Mouse (Mus musculus) left cerebral cortex, postnatal 10 days (tissue): ENCODE data around the gene Elavl4. TPM values are rescaled to one million over a fixed set of nuclear protein-coding genes. Genes with fewer than 3 reads are reported as not detected.

Experiments
- DNase-seq, 2 experiments: peaks; one replicate each; pipeline ENCODE4 v3.0.0; 2021 to 2022; ENCODE audit warnings: low spot score in 2 of 2, mixed read lengths in 1 of 2; ENCODE audit errors: extremely low spot score in 1 of 2
- intact Hi-C: fragments of 180-260 bp; cut with DNase I; formaldehyde crosslinking; loops from one replicate; pipeline ENCODE4 v1.15.1; 2025
- total RNA-seq, 2 experiments: library from RNA; stranded (reverse); gene quantifications; 2 replicates each; pipeline ENCODE4 v1.2.3; 2021

Elavl4 gene
- total RNA-seq, 2 experiments from 2014 or later = 112 to 118 TPM

DNA sequence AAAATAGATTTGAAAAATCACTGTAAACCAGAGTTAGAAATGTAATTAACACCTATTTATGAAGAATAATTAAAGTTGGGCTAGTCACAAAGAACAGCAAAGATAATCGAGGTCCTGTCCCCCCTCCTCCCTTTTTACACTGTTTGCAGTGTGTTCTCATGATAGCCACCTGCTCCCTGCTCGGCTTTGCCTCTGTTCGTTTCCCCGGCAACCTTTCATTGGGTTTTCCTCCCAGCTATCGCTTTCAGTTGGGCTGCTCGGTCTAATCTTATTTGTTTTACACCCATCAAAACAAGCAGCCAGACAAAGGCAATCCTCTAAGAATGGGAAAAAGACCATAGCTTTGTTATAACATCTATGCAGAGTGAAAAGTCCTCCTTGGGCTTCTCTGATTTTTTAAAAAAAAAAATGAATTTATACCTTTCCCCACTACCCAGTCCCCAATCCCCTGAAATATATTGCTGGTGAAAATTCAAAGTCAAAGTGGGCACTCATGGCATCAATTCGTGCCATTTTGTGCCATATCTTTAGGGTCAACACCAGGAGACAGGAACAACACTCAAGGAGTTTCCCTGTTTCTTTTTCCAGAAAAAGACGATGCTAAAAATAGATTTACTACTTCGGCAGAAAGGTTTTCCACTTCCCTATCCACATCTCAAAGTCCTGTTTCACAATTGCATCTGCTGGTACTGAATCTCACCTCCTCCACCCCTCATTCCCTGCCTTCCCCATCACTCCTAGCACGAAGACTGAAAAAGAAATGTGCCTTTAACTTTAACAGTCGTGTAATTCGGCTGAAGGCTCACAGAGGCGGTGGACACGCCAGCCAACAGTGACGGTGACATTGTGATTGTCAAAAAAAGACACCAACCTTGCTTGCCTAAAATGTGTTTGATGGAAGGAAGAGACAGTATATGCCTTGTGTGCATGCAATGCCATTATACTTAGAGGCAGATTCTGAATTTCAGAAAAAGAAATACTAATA is 66.1 kb downstream of the Elavl4 start:
- DNase-seq = peak; percentile 32 to 66
- intact Hi-C loops = loop anchor here (5.0 to 10.0 kb wide), 3 partner anchors 153 to 303 kb away; no protein-coding TSS in a partner anchor

DNA sequence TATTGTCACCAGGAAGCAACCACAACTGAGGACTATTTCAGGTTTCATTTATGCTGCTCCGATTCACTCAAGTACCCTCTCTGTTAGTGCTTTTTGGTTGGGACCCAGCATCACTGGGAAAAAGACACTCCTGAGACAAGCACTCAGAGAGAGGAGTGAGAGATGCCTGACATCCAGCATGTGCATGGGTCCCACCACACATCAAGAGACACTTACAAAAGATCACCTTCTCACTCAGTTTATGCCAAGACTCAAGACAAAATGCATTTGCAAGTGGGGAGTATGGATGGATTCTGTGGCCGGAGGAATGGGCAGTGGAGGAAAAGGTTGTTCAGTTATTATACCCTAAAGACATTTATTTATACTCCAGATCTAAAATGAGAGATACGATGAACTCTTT is 67.3 kb downstream of the Elavl4 start:
- intact Hi-C loops = loop anchor here (10.0 kb wide), 1 partner anchor 230 kb away; no protein-coding TSS in a partner anchor
- no peak for DNase-seq

DNA sequence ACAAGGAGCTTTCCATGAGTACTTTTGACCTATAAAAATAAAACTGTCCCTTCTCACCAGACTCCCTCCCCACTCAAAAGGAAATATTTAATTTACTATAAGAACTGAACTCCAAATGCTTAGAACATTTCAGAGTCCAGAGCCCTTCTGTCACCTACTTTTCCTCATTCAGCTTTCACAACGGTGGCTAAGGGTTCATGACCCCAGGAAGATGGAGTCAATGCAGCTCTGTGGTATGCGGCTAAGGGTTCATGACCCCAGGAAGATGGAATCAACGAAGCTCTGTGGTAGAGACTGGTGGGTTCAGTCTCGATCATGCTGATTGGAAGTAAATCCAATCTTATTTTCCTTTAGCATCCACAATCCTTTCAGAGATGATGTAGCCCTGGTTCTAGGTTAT is 81.7 kb downstream of the Elavl4 start:
- intact Hi-C loops = no loop called here

DNA sequence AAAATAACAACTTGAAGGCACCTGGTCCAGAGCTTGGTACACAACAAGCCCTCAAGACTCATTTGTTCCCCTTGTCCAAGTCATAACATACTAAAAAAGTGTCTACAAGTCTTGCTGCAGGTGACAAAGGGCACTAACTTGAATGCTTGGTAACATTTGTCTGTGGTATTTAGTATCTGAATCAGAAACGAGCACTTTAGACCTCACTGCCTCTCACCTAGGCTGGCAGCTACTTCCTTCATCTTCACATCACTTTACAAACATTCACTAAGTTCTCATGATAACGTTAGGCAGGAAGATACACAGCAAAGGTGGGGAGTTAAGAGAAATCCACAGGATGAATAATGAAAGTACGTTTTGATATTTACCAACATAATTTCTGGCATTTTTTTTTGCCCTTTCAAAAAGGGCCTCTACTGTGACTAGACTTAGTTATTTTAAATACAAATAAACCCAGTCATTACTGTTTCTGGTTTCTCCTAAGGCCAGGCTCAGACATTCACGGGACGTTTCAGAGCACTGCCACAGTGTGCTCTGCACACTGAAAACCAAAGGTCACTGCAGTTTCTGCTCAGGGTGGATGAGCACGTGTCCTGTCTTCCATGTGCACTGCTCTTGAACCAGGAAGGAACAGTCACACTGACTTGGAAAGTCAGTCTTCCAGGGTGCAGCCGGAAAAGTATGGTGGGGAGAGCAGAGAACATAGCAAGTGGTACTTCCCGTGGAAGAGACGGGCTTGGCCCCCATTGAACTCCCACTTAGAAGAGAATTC is 84.7 kb downstream of the Elavl4 start:
- intact Hi-C loops = no loop called here
- DNase-seq = no peak

More for the DNA sequence above, 81.7 kb downstream of the Elavl4 start:
- DNase-seq = no peak

DNA sequence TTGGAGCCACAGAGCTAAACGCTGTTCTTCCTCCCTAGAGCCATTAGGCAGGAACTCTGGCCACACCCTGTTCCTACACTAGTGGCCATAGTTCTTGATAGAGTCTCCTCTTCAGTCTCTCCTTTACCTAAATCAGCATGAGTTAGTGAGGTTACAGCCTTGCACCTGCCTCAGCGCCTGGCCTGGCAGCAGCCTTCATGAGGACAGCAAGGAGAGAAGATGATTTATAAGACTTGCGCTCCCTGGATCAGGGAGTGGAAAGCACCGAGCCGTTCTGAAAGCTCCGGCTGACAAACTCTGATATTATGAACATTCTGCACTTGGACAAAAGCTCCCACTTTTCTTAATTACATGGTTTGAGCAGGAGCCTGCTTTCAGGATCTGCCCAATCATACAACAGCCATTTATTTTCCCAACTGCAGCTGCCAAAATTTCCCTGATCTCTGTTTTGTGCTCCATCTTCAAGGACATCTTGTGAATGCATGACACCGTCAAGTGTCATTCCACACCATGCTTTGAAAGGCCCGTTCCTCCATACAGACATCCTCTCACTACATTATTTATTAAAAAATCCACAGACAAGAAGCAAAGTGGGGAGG is 87.3 kb downstream of the Elavl4 start:
- no peak for DNase-seq
- intact Hi-C loops = no loop called here

DNA sequence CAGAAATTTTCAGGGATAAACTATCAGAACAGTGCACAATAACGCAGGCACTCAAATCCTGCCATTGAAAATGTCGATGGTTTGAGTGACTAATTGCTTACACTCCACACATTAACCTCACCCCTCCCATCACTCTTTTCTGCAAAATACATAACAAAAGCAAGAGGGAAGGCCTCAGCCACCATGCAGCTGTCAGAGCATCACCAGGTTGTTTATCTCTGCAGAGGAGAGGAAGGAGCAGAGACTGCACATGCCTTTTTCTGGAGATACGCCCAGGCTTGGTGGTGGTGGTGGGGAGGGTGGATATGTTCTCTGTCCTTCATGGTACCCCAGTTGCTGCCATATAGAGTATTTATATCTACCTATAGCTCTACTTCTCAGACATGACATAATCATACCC is 94.3 kb downstream of the Elavl4 start:
- intact Hi-C loops = no loop called here
- no peak for DNase-seq

DNA sequence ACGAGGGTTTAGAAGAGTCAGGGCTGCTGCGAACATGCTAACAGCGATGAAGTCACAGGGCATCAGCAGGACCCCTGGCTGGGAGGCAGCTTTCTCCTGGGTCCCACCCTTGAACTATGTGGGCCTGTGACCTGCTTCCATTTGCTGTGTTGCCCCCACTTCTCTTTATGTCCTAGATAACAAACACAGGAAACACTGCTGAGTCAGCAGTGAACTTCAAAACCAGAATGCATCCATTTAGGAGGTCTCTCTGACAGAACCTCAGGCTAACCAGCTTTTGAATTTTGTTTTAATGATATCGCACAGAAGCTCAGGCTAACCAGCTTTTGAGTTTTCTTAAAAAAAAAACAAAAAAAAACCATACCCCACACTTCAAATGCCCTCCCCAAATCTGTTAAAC is 96.1 kb downstream of the Elavl4 start:
- no peak for DNase-seq
- intact Hi-C loops = no loop called here

DNA sequence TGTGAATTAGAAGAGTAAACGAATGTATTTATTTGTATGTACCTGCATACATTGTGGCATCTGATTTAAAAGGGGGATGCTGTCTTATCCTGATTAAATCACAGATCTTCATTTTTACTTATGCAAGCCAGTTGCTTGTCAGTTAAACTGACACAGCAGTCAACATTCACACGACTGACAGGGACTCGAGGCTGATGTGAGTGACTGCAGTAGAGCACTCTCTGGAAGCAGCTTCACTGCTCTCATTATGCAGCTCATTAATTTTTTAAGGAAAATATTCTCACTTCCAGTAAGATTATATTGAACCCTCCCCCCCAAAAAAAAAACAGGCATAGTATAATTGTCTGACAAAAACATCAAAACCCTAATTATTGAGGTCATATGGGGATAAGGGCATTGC is 101.7 kb downstream of the Elavl4 start:
- intact Hi-C loops = no loop called here
- no peak for DNase-seq

DNA sequence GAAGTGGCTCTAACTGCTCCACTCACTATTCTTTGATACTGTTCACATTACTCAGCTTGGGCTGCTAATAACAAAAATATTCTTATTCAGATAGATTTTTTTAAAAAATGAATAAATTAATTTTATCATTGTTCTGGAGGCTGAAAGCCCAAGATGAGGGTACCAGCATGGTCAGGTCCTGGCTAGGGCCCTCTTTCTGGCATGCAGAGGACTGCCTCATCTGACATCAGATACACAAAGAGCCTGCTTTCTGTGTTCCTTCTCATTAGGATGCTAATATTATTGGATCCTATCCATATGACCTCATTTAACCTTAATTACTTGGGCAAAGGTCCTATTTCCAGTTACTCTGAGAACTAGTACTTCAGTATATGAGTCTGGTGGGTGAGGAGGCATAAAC is 108.8 kb downstream of the Elavl4 start:
- DNase-seq = no peak
- intact Hi-C loops = no loop called here

DNA sequence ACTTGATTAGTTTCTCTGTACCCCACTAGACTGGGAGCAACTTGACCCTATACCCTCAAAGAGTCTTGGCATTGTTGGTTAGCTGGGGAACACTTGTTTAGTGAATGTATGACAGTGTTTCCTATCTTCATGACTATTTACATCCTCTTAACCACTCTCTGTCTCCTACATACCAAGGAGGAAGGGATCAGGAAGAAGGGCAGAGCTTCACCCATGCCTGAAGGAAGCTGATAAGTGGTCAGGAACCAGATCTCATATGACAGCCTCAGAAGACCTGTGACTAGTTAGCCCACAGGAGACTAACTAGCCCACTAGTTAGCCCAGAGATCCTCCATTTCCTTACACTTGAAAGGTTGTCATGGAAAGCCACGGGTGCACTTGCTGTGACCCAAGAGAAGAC is 117.2 kb downstream of the Elavl4 start:
- no peak for DNase-seq
- intact Hi-C loops = no loop called here

DNA sequence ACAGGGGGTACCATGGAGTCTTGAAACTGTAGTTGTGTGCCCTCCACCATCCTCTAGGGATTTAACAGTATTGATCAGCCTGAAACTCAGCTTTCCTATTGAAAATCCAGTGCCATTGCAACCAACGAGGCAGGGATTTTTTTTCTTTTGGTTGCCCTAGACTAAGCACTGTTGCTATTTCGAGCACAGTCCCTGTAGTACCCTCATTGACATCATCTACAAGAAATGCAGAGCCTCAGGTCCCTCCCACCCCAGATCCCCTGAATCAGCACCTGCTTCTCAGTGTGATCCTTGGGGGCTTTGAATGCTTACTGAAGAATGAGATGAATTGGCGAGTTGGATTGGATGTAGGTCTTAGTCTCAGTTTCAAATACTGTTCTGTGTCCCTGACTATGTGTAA is 119.4 kb downstream of the Elavl4 start:
- intact Hi-C loops = no loop called here

DNA sequence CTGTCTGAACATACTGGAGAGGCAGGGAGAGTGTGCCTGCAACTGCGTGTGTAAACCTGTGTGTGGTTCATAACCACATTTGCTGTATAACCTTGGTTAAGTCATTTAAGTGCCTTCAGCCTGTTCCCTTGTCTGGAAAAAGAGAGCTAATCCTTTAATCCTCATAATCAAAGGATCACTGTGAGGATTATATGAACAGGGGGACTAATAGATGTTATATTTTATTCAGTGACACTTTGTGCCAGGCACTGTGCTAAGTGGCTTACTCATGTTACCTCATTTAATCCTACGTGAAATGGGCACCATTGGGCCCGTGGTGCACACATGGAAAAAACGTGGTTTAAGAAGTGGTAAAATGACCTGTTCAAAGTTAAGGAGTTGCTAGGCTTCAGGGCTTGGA is 119.9 kb downstream of the Elavl4 start:
- DNase-seq = no peak
- intact Hi-C loops = no loop called here

More for the DNA sequence above, 119.4 kb downstream of the Elavl4 start:
- DNase-seq = no peak

DNA sequence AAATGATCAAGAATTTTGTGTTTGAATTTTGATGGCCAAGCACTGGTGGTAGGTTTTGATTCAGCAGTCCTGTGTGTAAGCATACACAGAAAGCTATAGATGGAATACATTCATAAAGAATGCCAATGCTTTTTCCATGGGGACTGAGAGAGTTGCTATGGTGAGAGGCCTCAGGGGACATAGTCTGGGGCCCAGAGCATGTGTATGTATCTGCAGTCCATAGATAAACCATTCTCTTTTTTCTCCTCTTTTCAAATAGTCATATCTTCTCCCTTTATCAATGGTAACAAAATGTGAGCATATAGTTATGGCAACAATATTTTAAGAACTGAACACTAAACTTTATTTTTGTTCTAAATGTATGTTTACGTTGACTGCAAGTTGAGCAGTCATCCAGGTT is 122.1 kb downstream of the Elavl4 start:
- intact Hi-C loops = no loop called here
- no peak for DNase-seq

DNA sequence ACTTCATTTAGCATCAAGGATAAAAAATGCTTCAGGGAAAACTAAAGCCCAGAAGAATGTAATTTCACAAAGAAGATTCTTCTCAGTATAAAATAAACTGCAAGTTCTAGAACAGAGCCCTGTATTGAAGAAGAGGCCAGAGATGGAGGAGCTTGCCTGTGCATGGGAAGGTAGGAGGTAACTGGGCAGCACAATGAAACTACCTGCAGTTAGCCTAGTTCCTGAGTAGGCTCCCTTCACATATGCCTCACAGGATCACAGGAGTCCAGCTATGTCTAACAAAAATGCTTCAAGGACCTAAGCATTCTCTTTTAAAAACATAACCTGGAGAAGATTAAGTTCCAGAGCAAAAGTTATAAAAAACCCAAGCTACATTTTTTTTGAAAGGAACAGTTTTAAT is 122.5 kb downstream of the Elavl4 start:
- DNase-seq = no peak
- intact Hi-C loops = no loop called here

DNA sequence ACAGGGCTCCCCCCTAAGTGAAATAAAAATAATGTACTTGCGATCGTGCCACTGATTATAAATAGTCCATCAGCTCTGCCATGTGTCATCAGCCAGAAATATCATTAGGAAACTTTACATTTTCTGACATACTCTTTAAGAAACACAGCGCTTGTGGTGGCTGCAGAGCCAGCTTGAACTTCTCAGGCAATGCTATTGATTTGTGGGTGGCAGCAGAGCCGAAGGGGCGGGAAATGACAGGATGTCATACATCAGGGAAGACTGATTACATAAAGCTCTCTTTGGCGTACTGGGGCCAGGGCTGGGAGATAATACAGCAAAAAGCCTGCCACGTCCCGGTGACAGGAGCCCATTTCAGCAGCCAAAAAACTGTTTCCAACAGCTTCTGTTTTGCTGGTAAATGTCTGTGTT is 124.1 kb downstream of the Elavl4 start:
- intact Hi-C loops = no loop called here
- no peak for DNase-seq

DNA sequence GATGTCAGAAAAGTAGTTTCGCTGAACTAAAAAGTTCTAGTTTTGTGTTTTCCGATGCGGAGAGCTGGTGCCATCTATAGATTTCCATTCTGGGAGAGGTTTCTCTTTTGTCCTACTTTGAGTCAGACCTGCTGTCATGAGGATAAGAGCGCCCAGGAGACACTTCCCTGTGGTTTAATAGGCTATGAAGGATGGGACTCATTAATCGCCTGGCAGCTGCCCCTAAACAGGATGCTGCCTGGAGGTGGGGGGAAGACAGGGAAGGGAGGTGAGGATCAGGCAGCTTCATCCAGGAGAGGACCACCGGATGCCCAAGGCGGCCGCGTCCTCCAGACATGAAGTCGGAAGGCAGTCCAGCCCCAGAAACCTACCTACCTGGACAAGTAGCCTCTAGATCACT is 126.2 kb downstream of the Elavl4 start:
- DNase-seq = no peak
- intact Hi-C loops = no loop called here

DNA sequence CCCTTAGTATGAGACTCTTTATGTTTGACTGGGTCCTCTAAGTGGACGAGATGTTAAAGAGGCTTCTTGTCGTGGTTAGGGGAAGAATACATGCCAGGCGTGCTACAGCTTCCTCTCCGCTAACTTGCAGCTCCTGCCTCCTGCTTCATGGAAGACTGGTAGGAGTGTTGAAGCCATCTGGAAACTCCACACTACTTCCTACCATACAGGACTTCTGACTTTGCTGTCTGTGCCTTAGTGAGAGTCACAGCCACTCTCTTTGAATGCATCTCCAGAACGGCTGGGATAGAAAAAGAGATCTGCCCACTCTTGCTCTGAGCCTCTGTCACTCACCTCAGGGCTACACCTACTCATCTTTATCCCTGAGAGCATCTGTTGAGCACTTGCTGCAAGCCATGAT is 132.9 kb downstream of the Elavl4 start:
- intact Hi-C loops = no loop called here
- DNase-seq = no peak

DNA sequence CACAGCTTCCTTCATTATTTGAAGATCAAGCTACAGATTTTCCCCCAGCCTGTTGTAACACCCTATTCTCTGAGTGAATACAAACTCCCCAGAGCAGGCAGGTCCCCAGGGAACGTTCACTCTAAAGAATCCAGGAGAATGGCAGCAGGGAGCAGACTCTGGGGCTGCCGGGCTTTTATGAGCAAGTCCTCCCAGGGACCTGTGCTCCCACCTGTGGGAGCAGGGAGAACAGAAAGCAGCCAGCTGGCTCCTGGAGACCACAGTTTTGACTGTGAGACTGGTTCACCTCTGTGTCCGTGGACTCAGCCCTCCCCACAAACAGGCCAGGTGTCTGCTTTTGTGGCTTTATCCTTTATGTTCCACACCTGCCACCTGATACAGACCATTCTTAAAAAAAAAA is 134.2 kb downstream of the Elavl4 start:
- DNase-seq = no peak
- intact Hi-C loops = no loop called here

DNA sequence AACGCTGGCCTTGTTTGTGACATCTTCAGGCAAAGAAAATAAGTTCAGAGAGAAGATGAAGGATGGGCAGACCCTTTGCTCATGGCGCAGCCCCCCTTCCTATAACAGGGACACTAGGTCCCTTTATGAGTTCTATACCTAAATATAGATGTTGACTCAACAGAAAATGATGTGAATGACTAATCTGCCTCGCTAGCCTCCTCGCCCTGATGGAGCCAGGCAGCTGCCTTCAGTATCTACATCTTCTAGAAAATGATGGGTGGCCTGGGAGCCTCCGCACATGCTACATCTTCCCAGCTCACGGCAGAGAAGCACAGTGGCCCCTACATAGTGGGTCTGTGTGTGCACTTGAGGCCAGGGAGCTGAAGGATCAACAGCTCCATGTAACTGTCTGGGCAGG is 137.2 kb downstream of the Elavl4 start:
- DNase-seq = no peak
- intact Hi-C loops = no loop called here

DNA sequence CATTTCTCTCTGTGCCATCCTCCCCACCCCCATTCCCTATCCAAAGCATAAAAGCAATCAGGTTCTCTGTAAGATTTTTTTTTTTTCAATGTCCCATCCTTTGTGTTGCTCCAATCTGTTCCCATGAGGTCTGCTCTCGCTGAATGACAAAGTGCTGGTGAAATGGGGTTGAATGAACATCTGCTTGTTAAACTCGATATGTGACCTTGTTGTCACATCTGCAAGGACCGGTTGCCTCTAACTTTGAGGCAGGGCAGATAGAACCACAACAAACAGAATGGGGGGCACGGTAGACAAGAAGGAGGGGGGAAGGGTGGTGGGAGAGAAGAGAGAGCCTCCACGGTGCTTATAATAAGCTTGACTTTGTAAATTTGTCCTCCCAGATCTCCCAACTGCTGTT is 138.0 kb downstream of the Elavl4 start:
- no peak for DNase-seq
- intact Hi-C loops = no loop called here
